Mouse (Mus musculus): ENCODE results near the gene Tspear.

- TF ChIP-seq CTCF (IDR thresholded peaks at IDR 0.05; ENCODE audit: control insufficient read depth, insufficient read depth, insufficient replicate concordance, low read depth, low read length) (no peak), POLR2A (IDR thresholded peaks at IDR 0.05; ENCODE audit: control insufficient read depth, low read depth, low read length) (no peak)
These were observed 178.4 kb downstream of the Tspear start for GRCm38 (mm10) chr10:77864762-77865143.

Measured in testis, adult 2 months (tissue).